Mouse (Mus musculus): Measurements from ENCODE around the gene Dna2. TPM values are rescaled to one million over a fixed set of nuclear protein-coding genes. Genes with fewer than 3 reads are reported as not detected.

Gene Dna2
- polyA plus RNA-seq, 1 experiment from 2014 or later = 5.8 TPM

- Histone ChIP-seq H3K4me2 (no peak overlapping the region), H3K9ac (no peak overlapping the region), H3K4me1 (replicated peaks) (peaks cover 21% of the 10 kb centered on the region), H3K27ac (replicated peaks) (no peak overlapping the region), H3K9me3 (no peaks in the 10 kb centered on the region), H3K4me3 (no peak overlapping the region), H3K27me3 (no peaks in the 10 kb centered on the region), H3K36me3 (peaks cover 13% of the 10 kb centered on the region)
- ATAC-seq (ENCODE audit: low read depth) = no peak
- WGBS = 92% methylated on average over 4 of the region's 4 CpGs
Observed at GRCm38 (mm10) chr10:62924096-62924635, 22.7 kb upstream of the Dna2 start.

GRCm38 (mm10) chr10:62932381-62932780 is 14.4 kb upstream of the Dna2 start:
- Histone ChIP-seq H3K27ac (replicated peaks) (no peak overlapping the region), H3K27me3 (no peaks in the 10 kb centered on the region), H3K9ac (no peak overlapping the region), H3K4me2 (no peak overlapping the region), H3K36me3 (peaks cover 74% of the 10 kb centered on the region), H3K4me1 (replicated peaks) (no peaks in the 10 kb centered on the region), H3K4me3 (no peak overlapping the region), H3K9me3 (no peaks in the 10 kb centered on the region)
- no peak for ATAC-seq (ENCODE audit: low read depth)
- 91% methylated on average over 1 of the region's 1 CpGs for WGBS

DNA sequence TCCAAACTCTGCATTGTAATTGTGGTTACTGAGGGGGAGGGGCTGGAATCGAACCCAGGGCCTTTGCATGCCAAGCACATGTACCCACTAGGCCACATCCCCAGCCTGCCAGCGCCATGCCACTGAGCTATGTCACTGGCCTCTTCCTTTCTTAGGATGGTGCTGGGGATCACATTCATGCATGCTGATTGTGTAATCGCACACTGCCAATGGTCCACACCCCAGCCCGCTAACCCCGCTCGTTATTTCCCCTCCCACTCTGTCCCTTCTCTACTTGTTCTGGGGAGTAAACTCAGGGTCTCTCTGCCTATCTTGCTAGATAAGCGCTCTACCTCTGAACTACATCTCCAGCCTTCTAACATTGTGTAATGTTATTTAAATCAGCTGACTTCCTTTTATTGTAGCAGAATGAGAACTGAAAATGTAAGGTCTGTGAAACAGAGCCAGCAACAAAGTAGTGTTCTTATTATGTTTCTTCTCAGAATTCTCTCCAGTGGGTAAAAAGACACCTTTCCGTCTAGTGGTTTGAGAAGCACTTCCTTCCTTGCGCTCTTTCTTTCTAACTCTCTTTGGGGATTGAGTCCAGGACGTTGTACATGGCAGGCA is 1.7 kb upstream of the Dna2 start:
- no peaks in the 10 kb centered on the region for H3K9me3 ChIP-seq
- peaks cover 6% of the 10 kb centered on the region for H3K4me1 ChIP-seq (replicated peaks)
- WGBS = 88% methylated on average over 10 of the region's 10 CpGs
- no peak for ATAC-seq (ENCODE audit: low read depth)
- H3K4me3 ChIP-seq = no peak overlapping the region
- no peak overlapping the region for H3K9ac ChIP-seq
- H3K27me3 ChIP-seq = no peaks in the 10 kb centered on the region
- no peak overlapping the region for H3K4me2 ChIP-seq
- peaks cover 45% of the 10 kb centered on the region for H3K36me3 ChIP-seq
- H3K27ac ChIP-seq (replicated peaks) = no peak overlapping the region

- Histone ChIP-seq H3K36me3 (peaks cover 35% of the 10 kb centered on the region), H3K9ac (no peak overlapping the region), H3K4me3 (no peak overlapping the region), H3K27ac (replicated peaks) (no peak overlapping the region), H3K4me1 (replicated peaks) (peaks cover 6% of the 10 kb centered on the region), H3K27me3 (no peaks in the 10 kb centered on the region), H3K4me2 (no peak overlapping the region), H3K9me3 (no peaks in the 10 kb centered on the region)
- ATAC-seq (ENCODE audit: low read depth) = no peak
- 95% methylated on average over 7 of the region's 7 CpGs for WGBS
Observed at GRCm38 (mm10) chr10:62948551-62948950, 1.7 kb downstream of the Dna2 start.

DNA sequence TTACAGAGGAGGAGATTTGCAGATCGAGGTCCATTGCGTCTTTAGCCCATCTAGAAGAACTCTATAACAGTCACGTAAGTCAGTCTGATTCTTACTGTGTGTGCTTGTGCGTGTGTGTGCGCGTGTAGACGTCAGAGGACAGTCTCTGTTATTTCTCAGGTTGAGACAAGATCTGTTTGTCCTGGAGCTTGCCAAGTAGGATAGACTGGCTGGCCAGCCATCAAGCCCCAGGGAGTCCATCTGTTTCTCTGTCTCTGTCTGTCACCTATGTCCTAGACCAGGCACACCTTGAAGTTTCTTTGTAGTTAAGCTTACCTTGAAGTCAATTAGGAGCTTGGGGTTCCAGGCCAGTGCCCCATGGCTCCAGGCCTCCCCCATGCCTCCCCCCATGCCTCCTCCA is 17.1 kb downstream of the Dna2 start:
- H3K4me1 ChIP-seq (replicated peaks) = no peaks in the 10 kb centered on the region
- no peak overlapping the region for H3K27ac ChIP-seq (replicated peaks)
- no peak overlapping the region for H3K4me3 ChIP-seq
- H3K9ac ChIP-seq = no peak overlapping the region
- no peaks in the 10 kb centered on the region for H3K27me3 ChIP-seq
- no peaks in the 10 kb centered on the region for H3K9me3 ChIP-seq
- WGBS = 97% methylated on average over 7 of the region's 7 CpGs
- peaks cover 90% of the 10 kb centered on the region for H3K36me3 ChIP-seq
- no peak for ATAC-seq (ENCODE audit: low read depth)
- H3K4me2 ChIP-seq = no peak overlapping the region

GRCm38 (mm10) chr10:62965796-62966195 is 19.0 kb downstream of the Dna2 start:
- H3K9me3 ChIP-seq = no peaks in the 10 kb centered on the region
- no peak overlapping the region for H3K27ac ChIP-seq (replicated peaks)
- peaks cover 82% of the 10 kb centered on the region for H3K36me3 ChIP-seq
- H3K4me1 ChIP-seq (replicated peaks) = no peaks in the 10 kb centered on the region
- no peak overlapping the region for H3K9ac ChIP-seq
- no peak overlapping the region for H3K4me3 ChIP-seq
- 95% methylated on average over 11 of the region's 11 CpGs for WGBS
- no peaks in the 10 kb centered on the region for H3K27me3 ChIP-seq
- no peak for ATAC-seq (ENCODE audit: low read depth)
- no peak overlapping the region for H3K4me2 ChIP-seq

GRCm38 (mm10) chr10:62966291-62966690 is 19.5 kb downstream of the Dna2 start:
- H3K9ac ChIP-seq = no peak overlapping the region
- peaks cover 80% of the 10 kb centered on the region for H3K36me3 ChIP-seq
- no peak overlapping the region for H3K4me2 ChIP-seq
- no peak overlapping the region for H3K27ac ChIP-seq (replicated peaks)
- no peaks in the 10 kb centered on the region for H3K4me1 ChIP-seq (replicated peaks)
- no peaks in the 10 kb centered on the region for H3K27me3 ChIP-seq
- H3K4me3 ChIP-seq = no peak overlapping the region
- no peak for ATAC-seq (ENCODE audit: low read depth)
- 95% methylated on average over 15 of the region's 15 CpGs for WGBS
- H3K9me3 ChIP-seq = no peaks in the 10 kb centered on the region

DNA sequence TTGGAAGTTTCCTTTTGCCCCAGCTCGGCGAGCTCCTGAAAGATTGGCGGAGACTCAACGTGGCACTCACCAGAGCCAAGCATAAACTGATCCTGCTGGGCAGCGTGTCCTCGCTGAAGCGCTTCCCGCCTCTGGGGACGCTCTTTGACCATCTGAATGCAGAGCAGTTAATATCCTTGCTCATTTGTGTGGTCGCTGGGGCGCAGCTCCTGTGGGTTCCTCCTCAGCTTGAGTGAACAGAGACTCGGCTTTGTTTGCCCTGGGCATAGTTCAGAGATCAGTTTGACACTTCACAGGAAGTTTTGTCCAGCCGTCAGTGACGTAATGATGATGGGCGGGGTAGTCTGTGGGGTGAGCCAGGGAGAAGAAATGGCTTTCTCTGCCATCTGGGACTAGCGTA is 25.0 kb downstream of the Dna2 start:
- 67% methylated on average over 16 of the region's 16 CpGs for WGBS
- no peak overlapping the region for H3K9ac ChIP-seq
- H3K27me3 ChIP-seq = no peaks in the 10 kb centered on the region
- H3K4me1 ChIP-seq (replicated peaks) = no peaks in the 10 kb centered on the region
- H3K4me3 ChIP-seq = no peak overlapping the region
- no peak overlapping the region for H3K27ac ChIP-seq (replicated peaks)
- H3K36me3 ChIP-seq = peaks cover 41% of the 10 kb centered on the region
- H3K4me2 ChIP-seq = no peak overlapping the region
- ATAC-seq (ENCODE audit: low read depth) = no peak
- H3K9me3 ChIP-seq = no peaks in the 10 kb centered on the region

- ATAC-seq (ENCODE audit: low read depth) = no peak; the same call in 1 of the 2 replicates
- Histone ChIP-seq H3K9me3 (no peaks in the 10 kb centered on the region), H3K4me3 (peak overlapping the region; percentile 95), H3K4me1 (replicated peaks) (peaks cover 15% of the 10 kb centered on the region), H3K9ac (peak overlapping the region; percentile 94), H3K4me2 (peak overlapping the region; percentile 60), H3K27me3 (no peaks in the 10 kb centered on the region), H3K27ac (replicated peaks) (peak overlapping the region; percentile 91), H3K36me3 (peaks cover 24% of the 10 kb centered on the region)
- WGBS = 6% methylated on average over 10 of the region's 10 CpGs
Observed at GRCm38 (mm10) chr10:62979667-62980038, 32.8 kb downstream of the Dna2 start.

GRCm38 (mm10) chr10:62980039-62980954 is 33.5 kb downstream of the Dna2 start, which contains the start of gene Rufy2:
TSS of gene Rufy2 (plus strand) at chr10:62980223.
- Histone ChIP-seq H3K4me1 (replicated peaks) (peaks cover 15% of the 10 kb centered on the region), H3K27ac (replicated peaks) (peak within 1 kb of the TSS; percentile 91), H3K9me3 (no peaks in the 10 kb centered on the region), H3K36me3 (peaks cover 31% of the 10 kb centered on the region), H3K4me2 (peak within 1 kb of the TSS; percentile 60), H3K27me3 (no peaks in the 10 kb centered on the region), H3K4me3 (peak within 1 kb of the TSS; percentile 95), H3K9ac (peak within 1 kb of the TSS; percentile 94)
- under 1% methylated on average over 74 of the region's 77 CpGs for WGBS
- peak; percentile 95 for ATAC-seq (ENCODE audit: low read depth)

GRCm38 (mm10) chr10:62984072-62984471 is 37.2 kb downstream of the Dna2 start:
- H3K4me1 ChIP-seq (replicated peaks) = peaks cover 15% of the 10 kb centered on the region
- no peaks in the 10 kb centered on the region for H3K27me3 ChIP-seq
- no peaks in the 10 kb centered on the region for H3K9me3 ChIP-seq
- 95% methylated on average over 11 of the region's 11 CpGs for WGBS
- no peak for ATAC-seq (ENCODE audit: low read depth)
- H3K4me3 ChIP-seq = no peak overlapping the region
- H3K9ac ChIP-seq = no peak overlapping the region
- H3K36me3 ChIP-seq = peaks cover 64% of the 10 kb centered on the region
- H3K4me2 ChIP-seq = no peak overlapping the region
- H3K27ac ChIP-seq (replicated peaks) = no peak overlapping the region

- WGBS = 99% methylated on average over 6 of the region's 6 CpGs
- H3K36me3 ChIP-seq = peaks cover 68% of the 10 kb centered on the region
- H3K27ac ChIP-seq (replicated peaks) = no peak overlapping the region
- H3K27me3 ChIP-seq = no peaks in the 10 kb centered on the region
- no peak for ATAC-seq (ENCODE audit: low read depth)
- H3K4me1 ChIP-seq (replicated peaks) = peaks cover 14% of the 10 kb centered on the region
- no peak overlapping the region for H3K9ac ChIP-seq
- no peak overlapping the region for H3K4me3 ChIP-seq
- H3K4me2 ChIP-seq = no peak overlapping the region
- H3K9me3 ChIP-seq = no peaks in the 10 kb centered on the region
Observed at GRCm38 (mm10) chr10:62984495-62984894, 37.7 kb downstream of the Dna2 start.

Data from neural tube, embryonic 13.5 days (tissue).